Mouse (Mus musculus): Measurements from ENCODE around the gene Olfr177. TPM values are rescaled to one million over a fixed set of nuclear protein-coding genes. Genes with fewer than 3 reads are reported as not detected.

Olfr177 gene
- polyA plus RNA-seq (2014; fragmentation: Nextera tagmentation; extraction: Ambion mirVana) = not detected in 2 replicates

GRCm38 (mm10) chr16:58874668-58875067 is at the start of gene Olfr177:
Gene Olfr177 (minus strand): TSS chr16:58874768.
- no peak for ATAC-seq (replicated peaks; ENCODE audit: low FRiP score, low TSS enrichment, low read depth)
- 71% methylated on average over 1 of the region's 1 CpGs for WGBS
- Histone ChIP-seq H3K4me1 (replicated peaks; ENCODE audit: control insufficient read depth, insufficient read depth, low read length) (no peaks in the 10 kb centered on the region), H3K9me3 (ENCODE audit: control insufficient read depth, low read length) (no peaks in the 10 kb centered on the region), H3K36me3 (ENCODE audit: control insufficient read depth, insufficient read depth, low read length) (no peaks in the 10 kb centered on the region), H3K9ac (ENCODE audit: low read length) (no peak within 1 kb of the TSS), H3K4me3 (ENCODE audit: low read depth, low read length) (no peak within 1 kb of the TSS), H3K4me2 (ENCODE audit: low read length) (no peak within 1 kb of the TSS), H3K27me3 (replicated peaks; ENCODE audit: control insufficient read depth, insufficient read depth, low read length) (no peaks in the 10 kb centered on the region), H3K27ac (ENCODE audit: low read depth) (no peak within 1 kb of the TSS)
- DNase-seq (ENCODE audit: low spot score) = no peak

- H3K27ac ChIP-seq (ENCODE audit: low read depth) = no peak within 1 kb of the TSS
- H3K4me3 ChIP-seq (ENCODE audit: low read depth, low read length) = no peak within 1 kb of the TSS
- H3K4me2 ChIP-seq (ENCODE audit: low read length) = no peak within 1 kb of the TSS
- H3K9ac ChIP-seq (ENCODE audit: low read length) = no peak within 1 kb of the TSS
- no peaks in the 10 kb centered on the region for H3K36me3 ChIP-seq (ENCODE audit: control insufficient read depth, insufficient read depth, low read length)
- H3K9me3 ChIP-seq (ENCODE audit: control insufficient read depth, low read length) = no peaks in the 10 kb centered on the region
- ATAC-seq (replicated peaks; ENCODE audit: low FRiP score, low TSS enrichment, low read depth) = no peak
- DNase-seq (ENCODE audit: low spot score) = no peak
- no peaks in the 10 kb centered on the region for H3K27me3 ChIP-seq (replicated peaks; ENCODE audit: control insufficient read depth, insufficient read depth, low read length)
- H3K4me1 ChIP-seq (replicated peaks; ENCODE audit: control insufficient read depth, insufficient read depth, low read length) = no peaks in the 10 kb centered on the region
- whole genome bisulfite sequencing = 92% methylated on average over 3 of the region's 3 CpGs
These were observed 17.4 kb upstream of the Olfr177 start, which contains the start of gene Olfr178 for GRCm38 (mm10) chr16:58891963-58892362. Gene Olfr178 (minus strand): TSS chr16:58892063.

- Histone ChIP-seq H3K9me3 (ENCODE audit: control insufficient read depth, low read length) (no peaks in the 10 kb centered on the region), H3K4me3 (ENCODE audit: low read depth, low read length) (no peak overlapping the region), H3K4me1 (replicated peaks; ENCODE audit: control insufficient read depth, insufficient read depth, low read length) (no peaks in the 10 kb centered on the region), H3K27ac (ENCODE audit: low read depth) (no peak overlapping the region), H3K36me3 (ENCODE audit: control insufficient read depth, insufficient read depth, low read length) (no peaks in the 10 kb centered on the region), H3K4me2 (ENCODE audit: low read length) (no peak overlapping the region), H3K27me3 (replicated peaks; ENCODE audit: control insufficient read depth, insufficient read depth, low read length) (no peaks in the 10 kb centered on the region), H3K9ac (ENCODE audit: low read length) (no peak overlapping the region)
- ATAC-seq (replicated peaks; ENCODE audit: low FRiP score, low TSS enrichment, low read depth) = no peak
- WGBS = 93% methylated on average over 2 of the region's 2 CpGs
- DNase-seq (ENCODE audit: low spot score) = no peak
These were observed 9.8 kb upstream of the Olfr177 start for GRCm38 (mm10) chr16:58884416-58884815.

GRCm38 (mm10) chr16:58861479-58861878 is 13.1 kb downstream of the Olfr177 start:
- no peak overlapping the region for H3K4me3 ChIP-seq (ENCODE audit: low read depth, low read length)
- ATAC-seq (replicated peaks; ENCODE audit: low FRiP score, low TSS enrichment, low read depth) (no peak), DNase-seq (ENCODE audit: low spot score) (no peak)
- no peak overlapping the region for H3K27ac ChIP-seq (ENCODE audit: low read depth)
- H3K27me3 ChIP-seq (replicated peaks; ENCODE audit: control insufficient read depth, insufficient read depth, low read length) = no peaks in the 10 kb centered on the region
- H3K4me2 ChIP-seq (ENCODE audit: low read length) = no peak overlapping the region
- no peaks in the 10 kb centered on the region for H3K36me3 ChIP-seq (ENCODE audit: control insufficient read depth, insufficient read depth, low read length)
- H3K9ac ChIP-seq (ENCODE audit: low read length) = no peak overlapping the region
- 85% methylated on average over 1 of the region's 1 CpGs for WGBS
- no peaks in the 10 kb centered on the region for H3K4me1 ChIP-seq (replicated peaks; ENCODE audit: control insufficient read depth, insufficient read depth, low read length)
- no peaks in the 10 kb centered on the region for H3K9me3 ChIP-seq (ENCODE audit: control insufficient read depth, low read length)

- H3K9me3 ChIP-seq (ENCODE audit: control insufficient read depth, low read length) = no peaks in the 10 kb centered on the region
These were observed 14.4 kb downstream of the Olfr177 start for GRCm38 (mm10) chr16:58860032-58860737.

GRCm38 (mm10) chr16:58826732-58827319 is 47.7 kb downstream of the Olfr177 start, which contains the start of gene Olfr175-ps1:
Gene Olfr175-ps1 (minus strand): TSS chr16:58826782.
- ATAC-seq (replicated peaks; ENCODE audit: low FRiP score, low TSS enrichment, low read depth) (no peak), DNase-seq (ENCODE audit: low spot score) (no peak)
- no peak within 1 kb of the TSS for H3K9ac ChIP-seq (ENCODE audit: low read length)
- no peak within 1 kb of the TSS for H3K27ac ChIP-seq (ENCODE audit: low read depth)
- no peak within 1 kb of the TSS for H3K4me2 ChIP-seq (ENCODE audit: low read length)
- H3K27me3 ChIP-seq (replicated peaks; ENCODE audit: control insufficient read depth, insufficient read depth, low read length) = no peaks in the 10 kb centered on the region
- H3K9me3 ChIP-seq (ENCODE audit: control insufficient read depth, low read length) = no peaks in the 10 kb centered on the region
- WGBS = 80% methylated on average over 1 of the region's 1 CpGs
- H3K36me3 ChIP-seq (ENCODE audit: control insufficient read depth, insufficient read depth, low read length) = no peaks in the 10 kb centered on the region
- no peak within 1 kb of the TSS for H3K4me3 ChIP-seq (ENCODE audit: low read depth, low read length)
- no peaks in the 10 kb centered on the region for H3K4me1 ChIP-seq (replicated peaks; ENCODE audit: control insufficient read depth, insufficient read depth, low read length)

More at GRCm38 (mm10) chr16:58860032-58860737, 14.4 kb downstream of the Olfr177 start:
- Histone ChIP-seq H3K4me3 (ENCODE audit: low read depth, low read length) (no peak overlapping the region), H3K4me1 (replicated peaks; ENCODE audit: control insufficient read depth, insufficient read depth, low read length) (no peaks in the 10 kb centered on the region), H3K27me3 (replicated peaks; ENCODE audit: control insufficient read depth, insufficient read depth, low read length) (no peaks in the 10 kb centered on the region), H3K36me3 (ENCODE audit: control insufficient read depth, insufficient read depth, low read length) (no peaks in the 10 kb centered on the region), H3K27ac (ENCODE audit: low read depth) (no peak overlapping the region), H3K4me2 (ENCODE audit: low read length) (no peak overlapping the region), H3K9ac (ENCODE audit: low read length) (no peak overlapping the region)
- no peak for DNase-seq (ENCODE audit: low spot score)
- ATAC-seq (replicated peaks; ENCODE audit: low FRiP score, low TSS enrichment, low read depth) = no peak
- 79% methylated on average over 2 of the region's 2 CpGs for WGBS

Other genes with a start within 250 kb of the Olfr177 start
- not detected in 2 replicates for gene E330017A01Rik, start 236.0 kb downstream of the Olfr177 start, polyA plus RNA-seq (2014; fragmentation: Nextera tagmentation; extraction: Ambion mirVana)
- 29.5 and 32.4 TPM in 2 replicates for gene Cpox, start 204.5 kb downstream of the Olfr177 start, polyA plus RNA-seq (2014; fragmentation: Nextera tagmentation; extraction: Ambion mirVana)
- gene Gpr15, start 155.7 kb downstream of the Olfr177 start, polyA plus RNA-seq (2014; fragmentation: Nextera tagmentation; extraction: Ambion mirVana) = 0.12 TPM in 1 of 2 replicates, not detected in the other
- 108 and 123 TPM in 2 replicates for gene Cldnd1, start 146.9 kb downstream of the Olfr177 start, polyA plus RNA-seq (2014; fragmentation: Nextera tagmentation; extraction: Ambion mirVana)
- not detected in 2 replicates for gene Olfr172, start 111.6 kb downstream of the Olfr177 start, polyA plus RNA-seq (2014; fragmentation: Nextera tagmentation; extraction: Ambion mirVana)
- not detected in 2 replicates for gene Olfr173, start 74.5 kb downstream of the Olfr177 start, polyA plus RNA-seq (2014; fragmentation: Nextera tagmentation; extraction: Ambion mirVana)
- not detected in 2 replicates for gene Olfr175-ps1, start 48.0 kb downstream of the Olfr177 start, polyA plus RNA-seq (2014; fragmentation: Nextera tagmentation; extraction: Ambion mirVana)
- not detected in 2 replicates for gene Olfr178, start 17.3 kb upstream of the Olfr177 start, polyA plus RNA-seq (2014; fragmentation: Nextera tagmentation; extraction: Ambion mirVana)
- not detected in 2 replicates for gene Olfr181, start 54.0 kb upstream of the Olfr177 start, polyA plus RNA-seq (2014; fragmentation: Nextera tagmentation; extraction: Ambion mirVana)
- not detected in 2 replicates for gene Olfr180, start 54.6 kb upstream of the Olfr177 start, polyA plus RNA-seq (2014; fragmentation: Nextera tagmentation; extraction: Ambion mirVana)
- not detected in 2 replicates for gene Olfr183, start 120.6 kb upstream of the Olfr177 start, polyA plus RNA-seq (2014; fragmentation: Nextera tagmentation; extraction: Ambion mirVana)
- gene Olfr186, start 155.5 kb upstream of the Olfr177 start, polyA plus RNA-seq (2014; fragmentation: Nextera tagmentation; extraction: Ambion mirVana) = not detected in 2 replicates
- 0.14 TPM in 1 of 2 replicates, not detected in the other for gene Olfr187, start 165.0 kb upstream of the Olfr177 start, polyA plus RNA-seq (2014; fragmentation: Nextera tagmentation; extraction: Ambion mirVana)
- gene Olfr190, start 203.2 kb upstream of the Olfr177 start, polyA plus RNA-seq (2014; fragmentation: Nextera tagmentation; extraction: Ambion mirVana) = not detected in 2 replicates
- not detected in 2 replicates for gene Olfr191, start 215.1 kb upstream of the Olfr177 start, polyA plus RNA-seq (2014; fragmentation: Nextera tagmentation; extraction: Ambion mirVana)
- gene Olfr193, start 237.1 kb upstream of the Olfr177 start, polyA plus RNA-seq (2014; fragmentation: Nextera tagmentation; extraction: Ambion mirVana) = not detected in 2 replicates
- not detected in 2 replicates for gene Olfr194, start 246.3 kb upstream of the Olfr177 start, polyA plus RNA-seq (2014; fragmentation: Nextera tagmentation; extraction: Ambion mirVana)